Mouse (Mus musculus) limb, embryonic 10.5 days (tissue): Measurements from ENCODE around the gene Acsl5. TPM values are rescaled to one million over a fixed set of nuclear protein-coding genes. Genes with fewer than 3 reads are reported as not detected.

ENCODE experiments used
- DNase-seq: peaks from one replicate; pipeline ENCODE4 v3.0.0-alpha.2; 2017; ENCODE audit warnings: low spot score
- H3K27ac ChIP-seq: fragments of 300-500 bp; sonication (generic); 2 replicates; pipeline ENCODE4 v1.5.1; 2016; ENCODE audit warnings: mild to moderate bottlenecking
- H3K27me3 ChIP-seq: fragments of 300-500 bp; sonication (generic); 2 replicates; pipeline ENCODE4 v1.6.1; 2016; ENCODE audit warnings: low read depth, mild to moderate bottlenecking; ENCODE audit not compliant: poor library complexity, severe bottlenecking
- H3K36me3 ChIP-seq: fragments of 300-500 bp; sonication (generic); 2 replicates; pipeline ENCODE4 v1.6.1; 2016; ENCODE audit warnings: mild to moderate bottlenecking, moderate library complexity
- H3K4me1 ChIP-seq: fragments of 300-500 bp; sonication (generic); 2 replicates; pipeline ENCODE4 v1.6.1; 2016
- H3K4me3 ChIP-seq: fragments of 300-500 bp; sonication (generic); 2 replicates; pipeline ENCODE4 v1.5.1; 2016; ENCODE audit warnings: mild to moderate bottlenecking, moderate library complexity
- H3K9me3 ChIP-seq: fragments of 300-500 bp; sonication (generic); replicated peaks from 2 replicates; pipeline ENCODE4 v1.6.1; 2016; ENCODE audit warnings: mild to moderate bottlenecking
- WGBS: fragments of 180-500 bp; shearing (Covaris S2); methylation state at CpG from one replicate; pipeline ENCODE4 v1.1.7; 2016; 5-methylcytosine and 5-hydroxymethylcytosine counted together
- polyA plus RNA-seq: library from polyadenylated mRNA; unstranded; fragments of >200 nt; fragmentation: Nextera tagmentation; extraction: Ambion mirVana; gene quantifications from 2 replicates; pipeline ENCODE4 v1.2.1, GENCODE M21; 2016

Gene Acsl5
- polyA plus RNA-seq, 1 experiment from 2014 or later, result 15.4 TPM

DNA sequence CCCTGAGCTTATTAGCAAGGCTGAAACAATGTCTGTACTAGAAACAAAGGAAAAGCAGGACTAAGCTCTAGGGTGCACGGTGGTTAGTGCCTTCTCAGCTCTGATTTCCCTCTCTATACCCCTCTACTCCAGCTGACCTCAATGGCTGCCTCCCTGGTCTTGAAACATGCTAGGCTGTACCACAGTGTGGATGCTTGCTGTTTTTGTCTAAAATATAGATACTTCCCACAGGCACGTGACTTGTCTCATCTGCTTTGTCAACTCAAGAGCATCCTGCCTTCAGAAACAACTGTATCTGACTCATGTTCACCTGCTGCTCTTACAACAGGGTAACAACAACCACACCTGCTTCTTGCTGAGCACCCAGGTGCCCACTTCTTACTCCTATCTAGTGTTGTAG, 45.8 kb downstream of the Acsl5 start:
- Histone ChIP-seq H3K27ac (no peak overlapping the region), H3K4me1 (peaks cover 6% of the 10 kb centered on the region), H3K36me3 (peaks cover 78% of the 10 kb centered on the region), H3K4me3 (no peak overlapping the region), H3K9me3 (no peaks in the 10 kb centered on the region), H3K27me3 (no peaks in the 10 kb centered on the region)
- no peak for DNase-seq
- 91% methylated on average over 2 of the region's 2 CpGs for WGBS

DNA sequence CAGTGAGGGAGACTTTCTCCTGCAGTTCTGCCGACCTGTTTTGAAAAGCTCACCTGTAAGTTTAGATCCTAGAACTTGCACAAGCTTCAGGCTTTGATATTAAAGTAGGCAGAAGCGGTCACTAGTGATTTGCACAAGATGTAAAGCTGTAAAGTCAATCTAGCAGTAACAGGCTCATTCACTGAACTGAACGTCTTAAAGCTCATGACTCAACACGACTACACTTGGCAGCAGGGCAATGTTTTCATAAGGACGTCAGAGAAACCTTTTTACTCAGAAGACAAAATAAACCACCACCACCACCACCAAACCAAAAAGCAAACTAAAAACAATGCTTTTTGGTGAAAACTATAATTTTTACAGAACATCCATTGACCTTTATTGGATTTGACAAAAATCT, 46.2 kb downstream of the Acsl5 start:
- Histone ChIP-seq H3K4me1 (peaks cover 4% of the 10 kb centered on the region), H3K36me3 (peaks cover 83% of the 10 kb centered on the region), H3K27ac (no peak overlapping the region), H3K27me3 (no peaks in the 10 kb centered on the region), H3K4me3 (no peak overlapping the region), H3K9me3 (no peaks in the 10 kb centered on the region)
- WGBS, result 91% methylated on average over 5 of the region's 5 CpGs
- no peak for DNase-seq

DNA sequence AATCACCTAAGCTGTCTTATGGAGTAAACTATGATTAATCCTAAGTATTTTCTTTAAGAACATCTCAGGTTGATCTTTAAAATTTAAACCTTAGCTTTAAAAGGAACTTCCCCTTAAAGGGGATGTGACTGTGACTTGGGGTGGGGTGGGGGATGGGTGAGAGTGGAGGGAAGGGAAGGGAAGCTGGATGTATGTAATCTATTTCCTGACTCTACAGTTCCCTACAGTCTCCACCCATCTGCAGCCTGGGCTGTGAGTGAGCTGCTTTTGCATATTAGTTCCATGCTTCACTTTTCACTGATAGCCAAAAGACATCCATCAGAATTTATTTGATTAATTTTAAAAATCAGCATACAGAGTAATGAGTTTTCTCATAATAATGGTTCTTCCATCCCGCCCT, 47.6 kb downstream of the Acsl5 start:
- DNase-seq, result no peak
- H3K4me1 ChIP-seq, result no peaks in the 10 kb centered on the region
- no peak overlapping the region for H3K27ac ChIP-seq
- H3K36me3 ChIP-seq, result peaks cover 95% of the 10 kb centered on the region
- H3K27me3 ChIP-seq, result no peaks in the 10 kb centered on the region
- H3K9me3 ChIP-seq, result no peaks in the 10 kb centered on the region
- no peak overlapping the region for H3K4me3 ChIP-seq
- WGBS, result 89% methylated on average over 1 of the region's 1 CpGs

DNA sequence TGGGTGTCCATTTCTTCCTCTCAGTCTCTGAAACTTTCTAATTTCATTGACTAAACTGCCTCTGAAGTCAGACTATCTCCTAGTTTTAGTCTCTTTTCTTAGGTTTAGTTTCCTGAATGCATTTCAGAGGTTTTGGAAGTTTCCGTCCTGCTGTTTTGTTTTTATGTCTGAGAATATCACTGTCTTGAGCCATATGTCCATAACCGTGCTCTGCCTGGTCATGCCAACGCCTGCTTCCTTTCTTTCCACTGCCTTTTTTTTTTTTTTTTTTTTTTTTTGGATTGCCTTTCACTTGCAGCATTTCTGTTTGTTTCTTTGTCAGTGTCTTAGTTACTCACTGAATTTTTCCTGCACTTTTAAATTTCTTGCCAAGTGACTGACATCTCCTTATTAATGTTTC, 48.8 kb downstream of the Acsl5 start:
- H3K9me3 ChIP-seq, result no peaks in the 10 kb centered on the region

DNA sequence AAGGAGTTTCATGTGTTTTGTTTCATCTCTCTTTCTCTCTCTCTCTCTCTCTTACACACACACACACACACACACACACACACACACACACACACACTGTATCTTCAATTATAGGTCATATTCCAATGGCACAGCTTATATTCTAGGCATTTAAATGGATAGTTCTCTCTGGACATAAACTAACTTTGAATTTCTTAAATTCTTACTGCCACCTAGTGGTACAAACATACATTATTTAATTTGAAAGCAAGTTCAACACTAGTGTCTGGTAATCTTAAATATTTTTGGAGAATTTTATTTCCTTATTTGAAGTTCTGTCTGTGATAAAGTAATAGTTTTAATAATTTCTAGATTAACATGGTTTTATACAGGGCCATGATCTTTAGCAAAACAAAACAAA, 53.3 kb downstream of the Acsl5 start:
- Histone ChIP-seq H3K4me3 (no peak overlapping the region), H3K36me3 (peaks cover 88% of the 10 kb centered on the region), H3K4me1 (no peaks in the 10 kb centered on the region), H3K27ac (no peak overlapping the region), H3K9me3 (no peaks in the 10 kb centered on the region), H3K27me3 (no peaks in the 10 kb centered on the region)
- no peak for DNase-seq

More for the DNA sequence above, 48.8 kb downstream of the Acsl5 start:
- H3K36me3 ChIP-seq, result peaks cover 90% of the 10 kb centered on the region
- DNase-seq, result no peak
- no peaks in the 10 kb centered on the region for H3K27me3 ChIP-seq
- H3K4me3 ChIP-seq, result no peak overlapping the region
- no peak overlapping the region for H3K27ac ChIP-seq
- H3K4me1 ChIP-seq, result no peaks in the 10 kb centered on the region
- 95% methylated on average over 3 of the region's 3 CpGs for WGBS

DNA sequence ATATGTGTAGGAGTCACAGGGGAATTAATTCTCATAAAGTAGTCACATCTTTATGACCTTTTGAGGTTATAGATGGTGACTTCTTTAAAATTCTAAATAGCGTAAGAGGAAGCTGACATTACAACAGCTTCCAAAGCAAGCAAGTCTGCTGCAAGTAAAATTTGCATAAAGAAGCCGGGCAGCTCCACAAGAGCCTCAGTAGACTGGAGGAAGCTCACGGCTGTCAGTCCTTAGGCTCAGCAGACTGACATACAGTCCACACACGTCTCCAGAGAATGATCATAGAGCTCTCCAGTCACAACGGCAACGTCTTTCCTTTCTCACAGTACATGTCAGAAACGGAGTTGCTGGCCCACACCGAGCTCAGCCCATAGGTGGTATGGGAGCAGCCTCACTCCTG, 60.1 kb downstream of the Acsl5 start:
- Histone ChIP-seq H3K4me3 (no peak overlapping the region), H3K27ac (no peak overlapping the region), H3K27me3 (no peaks in the 10 kb centered on the region), H3K36me3 (peaks cover 66% of the 10 kb centered on the region), H3K9me3 (no peaks in the 10 kb centered on the region), H3K4me1 (peaks cover 15% of the 10 kb centered on the region)
- WGBS, result 93% methylated on average over 8 of the region's 8 CpGs
- no peak for DNase-seq

DNA sequence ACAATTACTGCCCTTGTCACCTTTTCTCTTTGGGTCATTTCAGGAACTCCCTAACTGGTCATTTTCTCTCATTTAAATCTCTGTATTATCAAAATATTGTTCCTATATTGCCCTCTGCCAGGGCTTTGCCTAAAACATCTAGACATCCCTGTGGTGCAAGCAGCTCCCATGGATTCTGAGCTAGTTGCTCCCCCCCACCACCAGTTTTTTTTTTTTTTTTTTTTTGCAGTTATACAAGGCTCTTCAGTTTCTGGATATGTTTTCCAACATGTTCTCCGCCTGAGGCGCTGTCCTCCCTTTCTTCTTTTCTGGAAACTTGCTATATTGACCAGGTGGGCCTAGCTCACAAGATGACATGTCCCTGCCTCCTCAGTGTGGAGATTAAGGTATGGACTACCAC, 61.9 kb downstream of the Acsl5 start:
- no peaks in the 10 kb centered on the region for H3K9me3 ChIP-seq
- WGBS, result 96% methylated on average over 2 of the region's 2 CpGs

DNA sequence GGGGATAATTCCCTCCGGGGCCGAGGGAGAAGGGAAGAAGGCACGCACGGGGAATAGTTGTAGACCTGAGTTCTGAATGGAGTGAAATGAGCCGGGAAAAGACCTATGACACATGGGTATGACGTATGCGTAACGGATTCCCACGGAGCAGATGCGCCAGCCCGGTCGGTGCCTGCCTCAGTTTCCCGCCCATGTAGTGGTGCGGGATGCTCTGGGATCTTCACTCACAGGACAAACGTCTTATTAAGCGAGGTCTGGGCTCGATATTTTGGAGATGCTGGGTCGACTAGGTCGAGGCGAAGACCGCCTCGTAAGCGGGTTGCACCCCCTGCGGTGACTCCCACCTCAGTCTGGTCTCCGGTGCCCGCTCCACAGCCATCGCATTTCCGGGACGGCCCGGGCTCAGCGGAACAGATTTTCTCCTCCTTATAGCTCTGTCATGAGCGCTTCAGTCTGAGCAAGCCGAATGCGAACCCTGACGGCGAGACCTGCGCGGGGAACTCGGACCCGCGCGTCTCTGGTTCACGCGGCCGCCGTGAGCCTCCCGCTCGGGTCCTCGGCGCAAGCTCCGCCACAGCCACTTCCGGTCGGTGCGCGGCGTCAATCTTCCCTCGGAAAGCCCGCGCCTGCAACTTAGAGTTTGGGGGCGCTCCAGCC, 63.8 kb downstream of the Acsl5 start, which contains the start of gene Zdhhc6:
Gene Zdhhc6, minus strand, starts transcription at position 581 of the 657 bp plus-strand sequence.
- H3K4me3 ChIP-seq, result peak within 1 kb of the TSS; percentile 78
- DNase-seq, result peak; percentile 90
- H3K27me3 ChIP-seq, result no peaks in the 10 kb centered on the region
- peaks cover 29% of the 10 kb centered on the region for H3K36me3 ChIP-seq
- H3K9me3 ChIP-seq, result no peaks in the 10 kb centered on the region
- WGBS, result under 1% methylated on average over 60 of the region's 60 CpGs
- peak within 1 kb of the TSS; percentile 92 for H3K27ac ChIP-seq
- H3K4me1 ChIP-seq, result peaks cover 18% of the 10 kb centered on the region

More for the DNA sequence above, 61.9 kb downstream of the Acsl5 start:
- no peak for DNase-seq
- Histone ChIP-seq H3K36me3 (peaks cover 48% of the 10 kb centered on the region), H3K4me1 (peaks cover 18% of the 10 kb centered on the region), H3K4me3 (no peak overlapping the region), H3K27ac (no peak overlapping the region), H3K27me3 (no peaks in the 10 kb centered on the region)

DNA sequence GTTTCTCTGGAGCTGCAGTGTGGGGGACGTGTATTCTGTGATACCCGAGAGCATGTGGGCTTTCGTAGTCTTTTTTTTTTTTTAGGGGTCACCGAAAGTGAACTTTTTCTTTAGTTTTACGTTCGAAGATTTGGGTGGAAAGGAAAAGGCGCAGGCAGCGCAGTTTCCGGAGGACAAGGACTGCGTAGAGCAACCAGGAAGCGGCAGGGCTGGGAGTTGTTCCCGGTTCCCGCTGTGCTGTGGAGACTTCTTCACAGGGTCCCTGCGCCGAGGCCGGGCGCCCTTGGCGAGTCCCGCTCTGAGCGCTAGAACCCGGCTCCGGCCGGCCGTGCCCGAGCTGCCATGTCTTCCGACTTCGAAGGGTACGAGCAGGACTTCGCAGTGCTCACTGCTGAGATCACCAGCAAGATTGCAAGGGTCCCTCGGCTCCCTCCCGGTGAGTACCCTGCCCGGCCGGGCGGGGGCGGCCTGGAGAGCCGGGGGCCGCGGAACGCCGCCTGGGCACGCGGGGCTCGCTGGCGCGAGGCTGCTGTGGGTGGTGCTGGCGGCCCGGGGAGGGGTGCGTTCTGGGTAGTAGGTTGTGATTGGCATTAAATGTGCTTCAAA, 64.5 kb downstream of the Acsl5 start, which contains the start of gene Vti1a:
Gene Vti1a, plus strand, starts transcription at position 187 of the 606 bp plus-strand sequence.
- Histone ChIP-seq H3K27me3 (no peaks in the 10 kb centered on the region), H3K4me1 (peaks cover 18% of the 10 kb centered on the region), H3K4me3 (peak within 1 kb of the TSS; percentile 78), H3K27ac (peak within 1 kb of the TSS; percentile 92), H3K36me3 (peaks cover 22% of the 10 kb centered on the region), H3K9me3 (no peaks in the 10 kb centered on the region)
- DNase-seq, result peak; percentile 88
- 1% methylated on average over 48 of the region's 48 CpGs for WGBS

DNA sequence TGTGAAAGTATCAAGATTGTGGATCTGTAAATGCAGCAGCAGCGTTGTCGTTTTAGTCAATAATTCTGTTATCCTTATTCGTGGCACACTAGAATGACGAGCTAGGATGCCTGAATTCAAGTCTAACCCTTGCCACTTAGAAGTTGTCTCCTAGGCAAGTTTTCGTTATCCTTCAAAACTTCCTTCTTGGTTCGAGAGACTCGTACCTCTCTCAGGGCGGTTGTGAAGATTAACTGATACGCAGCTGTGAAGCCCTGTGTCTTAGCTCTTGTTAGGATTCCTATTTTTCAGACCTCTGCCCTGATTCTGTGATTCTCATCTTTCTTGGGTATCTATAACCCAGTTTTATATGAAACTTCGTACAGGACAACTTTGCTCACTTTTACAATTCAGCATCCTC, 65.2 kb downstream of the Acsl5 start:
- H3K36me3 ChIP-seq, result peaks cover 15% of the 10 kb centered on the region
- 64% methylated on average over 10 of the region's 10 CpGs for WGBS
- DNase-seq, result no peak
- peak overlapping the region; percentile 78 for H3K4me3 ChIP-seq
- H3K27ac ChIP-seq, result no peak overlapping the region
- no peaks in the 10 kb centered on the region for H3K9me3 ChIP-seq
- peaks cover 18% of the 10 kb centered on the region for H3K4me1 ChIP-seq
- no peaks in the 10 kb centered on the region for H3K27me3 ChIP-seq

DNA sequence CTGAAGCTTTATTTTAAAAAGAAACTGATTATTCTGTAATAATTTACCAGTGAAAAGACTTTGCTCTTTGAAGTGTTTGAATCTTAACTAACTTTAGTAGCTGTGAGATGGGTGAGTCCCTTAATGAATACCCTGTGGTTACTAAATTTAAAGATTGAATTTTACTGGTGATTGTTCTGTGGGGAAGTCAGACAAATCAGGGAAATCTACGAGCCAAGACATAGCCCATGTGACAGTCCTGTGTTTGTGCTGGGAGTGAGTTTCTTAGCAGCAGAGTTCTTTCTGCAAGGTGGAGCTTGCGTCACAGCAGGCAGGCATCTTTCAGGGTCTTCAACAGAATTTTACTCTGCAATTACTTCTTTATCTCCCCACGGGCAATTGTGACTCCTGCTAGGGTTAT, 67.3 kb downstream of the Acsl5 start:
- no peak for DNase-seq
- no peaks in the 10 kb centered on the region for H3K27me3 ChIP-seq
- no peaks in the 10 kb centered on the region for H3K9me3 ChIP-seq
- peaks cover 18% of the 10 kb centered on the region for H3K4me1 ChIP-seq
- no peak overlapping the region for H3K27ac ChIP-seq
- WGBS, result 87% methylated on average over 3 of the region's 3 CpGs
- no peak overlapping the region for H3K4me3 ChIP-seq
- peaks cover 22% of the 10 kb centered on the region for H3K36me3 ChIP-seq

DNA sequence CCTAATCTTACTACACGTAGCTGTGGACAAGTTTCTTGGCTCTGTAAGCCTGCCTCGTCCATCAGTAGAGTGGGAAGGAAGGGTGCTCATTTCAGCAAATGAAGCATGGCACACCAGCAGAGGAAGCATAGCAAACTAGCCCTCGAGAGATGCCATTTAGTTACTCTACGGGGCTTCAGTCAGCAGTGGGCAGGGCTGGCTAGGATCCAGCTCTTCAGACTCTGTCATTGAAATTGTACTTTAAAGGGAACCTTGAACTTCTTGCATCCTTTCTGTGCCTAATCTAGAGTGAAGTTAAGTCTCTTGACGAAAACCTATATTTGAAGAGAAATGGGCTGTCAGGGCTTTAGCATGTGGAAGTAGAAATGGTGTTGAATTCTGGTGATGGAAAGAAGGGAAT, 67.8 kb downstream of the Acsl5 start:
- no peak for DNase-seq
- H3K9me3 ChIP-seq, result no peaks in the 10 kb centered on the region
- H3K27me3 ChIP-seq, result no peaks in the 10 kb centered on the region
- peaks cover 21% of the 10 kb centered on the region for H3K36me3 ChIP-seq
- no peak overlapping the region for H3K4me3 ChIP-seq
- peaks cover 16% of the 10 kb centered on the region for H3K4me1 ChIP-seq
- no peak overlapping the region for H3K27ac ChIP-seq
- 85% methylated on average over 5 of the region's 5 CpGs for WGBS

DNA sequence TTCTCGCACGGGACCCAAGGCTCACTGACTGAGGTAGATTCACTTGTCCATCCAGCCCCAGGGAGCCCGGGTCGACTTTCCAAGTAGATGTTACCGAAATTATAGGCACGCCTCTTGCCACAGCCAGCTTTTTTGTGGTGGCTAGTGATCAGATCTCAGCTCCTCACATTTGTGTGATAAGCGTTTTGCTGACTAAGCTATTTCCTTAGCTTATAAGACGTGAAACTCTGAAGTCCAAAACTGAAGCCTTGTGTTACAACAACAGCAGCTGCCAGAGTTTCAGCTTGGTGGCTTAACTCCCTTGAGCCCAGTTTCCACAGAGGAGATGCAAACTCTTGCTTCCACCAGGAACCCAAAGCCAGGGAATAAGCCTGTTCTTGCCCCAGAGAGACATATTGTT, 70.9 kb downstream of the Acsl5 start:
- peaks cover 21% of the 10 kb centered on the region for H3K36me3 ChIP-seq
- H3K4me3 ChIP-seq, result no peak overlapping the region
- no peaks in the 10 kb centered on the region for H3K4me1 ChIP-seq
- DNase-seq, result no peak
- H3K27me3 ChIP-seq, result no peaks in the 10 kb centered on the region
- H3K27ac ChIP-seq, result no peak overlapping the region
- H3K9me3 ChIP-seq, result no peaks in the 10 kb centered on the region
- WGBS, result 94% methylated on average over 8 of the region's 8 CpGs
